Mouse (Mus musculus) right cerebral cortex, postnatal 36 days (tissue): ENCODE measurements around the gene G6pc2.

Source experiments
- DNase-seq, 2 experiments: peaks; one replicate each; pipeline ENCODE4 v3.0.0; 2022; ENCODE audit warnings: low spot score in 2 of 2, mixed read lengths in 1 of 2

The G6pc2 gene

DNA sequence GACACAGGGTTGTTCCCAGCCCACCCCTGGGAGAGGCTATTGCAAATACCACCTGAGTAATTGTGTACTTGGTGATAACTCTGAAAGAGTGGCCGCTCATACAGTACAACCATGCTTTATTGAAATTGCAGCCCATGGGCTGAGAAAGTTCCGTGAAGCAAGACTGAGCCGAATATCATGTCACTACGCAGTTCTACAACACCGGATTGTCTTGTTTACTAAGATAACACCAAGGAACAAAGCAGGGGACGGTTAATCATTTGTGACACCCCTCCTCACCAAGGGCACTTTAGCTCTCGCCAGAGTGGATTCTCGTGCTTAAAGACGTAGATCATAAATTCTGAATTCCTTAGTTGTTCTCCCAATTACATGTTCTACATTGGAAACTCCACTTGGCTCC is 28.4 kb downstream of the G6pc2 start:
- DNase-seq, result no peak

DNA sequence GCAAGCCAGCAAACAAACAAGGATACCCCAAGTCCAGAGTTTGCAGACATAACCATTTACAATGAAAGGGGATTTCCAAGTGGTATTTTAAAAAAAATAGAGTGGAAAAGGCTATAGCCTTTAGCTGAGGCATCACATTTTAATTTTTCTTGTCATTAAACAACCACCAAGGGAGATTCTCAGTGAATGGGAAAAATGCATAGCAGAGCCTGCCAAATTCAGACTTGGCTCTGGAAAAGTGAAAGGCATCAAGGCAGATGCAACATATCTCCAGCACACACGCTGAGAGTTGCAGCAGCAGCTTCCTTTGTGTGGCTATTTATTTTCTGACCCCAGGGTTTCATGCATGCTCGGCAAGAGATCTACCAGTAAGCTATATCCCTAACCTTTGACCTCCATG is 34.1 kb downstream of the G6pc2 start:
- no peak for DNase-seq

GRCm38 (mm10) chr2:69247081-69247480 is 36.2 kb downstream of the G6pc2 start:
- DNase-seq, result no peak

DNA sequence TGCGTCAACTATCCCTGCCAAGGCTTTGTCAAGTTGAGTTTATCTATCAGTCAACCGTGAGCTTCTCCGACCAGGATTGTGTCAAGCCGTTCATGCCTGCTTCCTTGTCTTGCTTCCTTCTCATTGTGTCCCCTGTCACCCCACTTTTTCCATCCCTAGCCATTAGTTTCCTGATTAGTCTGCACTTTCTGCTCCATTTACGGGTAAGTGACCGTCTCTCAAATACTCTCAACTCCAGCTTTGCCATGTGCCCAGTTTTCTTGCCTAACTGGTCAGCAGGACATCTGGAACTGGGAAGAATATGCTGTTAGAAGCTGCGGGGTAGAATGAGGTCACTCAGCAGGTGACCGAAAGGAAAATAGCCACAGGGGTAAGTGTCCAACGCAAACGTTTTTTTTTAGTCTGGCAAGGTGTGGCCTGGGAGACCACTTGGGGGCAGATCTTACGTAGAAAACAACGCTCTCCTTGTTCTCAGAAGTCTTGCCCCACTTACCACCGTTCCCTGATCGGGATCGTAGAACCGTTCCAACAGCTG is 37.4 kb downstream of the G6pc2 start:
- no peak for DNase-seq

GRCm38 (mm10) chr2:69264069-69264618 is 53.3 kb downstream of the G6pc2 start:
- DNase-seq, result no peak

DNA sequence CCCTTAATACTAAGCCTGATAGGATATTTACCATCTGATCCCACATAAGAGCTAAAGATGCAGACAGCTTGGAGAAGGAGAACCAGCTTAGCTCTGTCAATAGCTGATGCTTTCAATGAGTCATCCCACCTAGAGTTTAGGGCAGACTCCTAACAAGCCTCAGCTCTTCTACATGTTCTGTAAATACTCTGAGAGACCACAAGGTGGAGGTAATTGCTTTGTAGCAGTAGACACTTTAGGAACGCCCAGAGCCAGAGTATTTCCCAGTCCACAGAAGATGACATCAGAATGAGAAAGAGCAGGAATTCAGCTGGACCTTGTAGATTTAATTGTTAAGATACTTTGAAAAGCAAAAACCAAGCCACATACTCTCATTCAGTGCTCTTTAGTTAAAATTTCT is 65.0 kb downstream of the G6pc2 start:
- DNase-seq, result no peak
